Mouse (Mus musculus) embryonic stem cell, embryonic (primary cell): ENCODE results near the gene Nop9.

Experiments
- CTCF ChIA-PET, 4 experiments: fragments of 300-600 bp in 2 of 4; fragments of 350-600 bp in 2 of 4; sonication (Branson Sonifier 250); formaldehyde crosslinking; loops; one replicate each; lab custom pipeline; 2022; ENCODE audit warnings: inconsistent platforms in 2 of 4; lab: Charles Lee
- POLR2A ChIA-PET, 4 experiments: fragments of 300-600 bp in 2 of 4; fragments of 350-600 bp in 2 of 4; sonication (Branson Sonifier 250); formaldehyde crosslinking; loops; one replicate each; lab custom pipeline; 2022; ENCODE audit warnings: antibody characterized with exemption in 4 of 4, inconsistent platforms in 1 of 4; lab: Charles Lee

Gene Nop9

GRCm38 (mm10) chr14:55777176-55777575 is 31.7 kb downstream of the Nop9 start:
- CTCF ChIA-PET, result interaction anchor here in 2 of 4 experiments (0.6 to 1.6 kb wide), 7 partner anchors 15 to 696 kb away, joined by 3 to 5 read pairs (median 4); no protein-coding TSS in a partner anchor
- POLR2A ChIA-PET, result interaction anchor here in 2 of 4 experiments (0.6 to 1.2 kb wide), 5 partner anchors 17 to 143 kb away, joined by 3 to 6 read pairs (median 3); partner anchors contain the start of gene Mdp1 (in 1 of the 2)

DNA sequence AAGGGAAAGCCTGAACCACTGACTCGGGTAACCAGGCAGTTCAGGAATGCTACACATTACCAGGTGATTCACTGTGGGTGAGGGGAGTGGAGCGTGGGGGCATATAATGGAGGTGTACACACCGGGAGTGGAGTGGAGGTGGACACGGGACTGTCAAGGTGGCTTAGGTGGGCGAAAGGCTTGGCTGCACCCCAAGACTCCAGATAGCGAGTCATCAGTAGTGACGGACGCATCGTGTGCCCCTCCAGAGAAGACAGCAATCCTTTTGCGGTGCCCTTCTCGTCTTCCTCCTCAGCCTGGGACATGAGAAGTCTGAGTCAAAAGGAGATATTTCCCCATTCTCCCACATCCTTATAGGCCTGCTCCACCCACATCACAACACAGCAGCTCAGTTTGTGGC is 32.3 kb downstream of the Nop9 start:
- ChIA-PET POLR2A (interaction anchor here in 2 of 4 experiments (0.6 to 3.8 kb wide), 6 partner anchors 8 to 1917 kb away, joined by 3 to 12 read pairs (median 3); partner anchors contain the start of genes Psme2 (in 1 of the 2) and Rnf31 (in 1 of the 2)), CTCF (interaction anchor here in 2 of 4 experiments (0.9 to 1.6 kb wide), 6 partner anchors 10 to 106 kb away, joined by 3 to 5 read pairs (median 4); partner anchors contain the start of genes Dhrs1 (in 1 of the 2), Nop9 (in 1 of the 2) and Ripk3 (in 1 of the 2))

DNA sequence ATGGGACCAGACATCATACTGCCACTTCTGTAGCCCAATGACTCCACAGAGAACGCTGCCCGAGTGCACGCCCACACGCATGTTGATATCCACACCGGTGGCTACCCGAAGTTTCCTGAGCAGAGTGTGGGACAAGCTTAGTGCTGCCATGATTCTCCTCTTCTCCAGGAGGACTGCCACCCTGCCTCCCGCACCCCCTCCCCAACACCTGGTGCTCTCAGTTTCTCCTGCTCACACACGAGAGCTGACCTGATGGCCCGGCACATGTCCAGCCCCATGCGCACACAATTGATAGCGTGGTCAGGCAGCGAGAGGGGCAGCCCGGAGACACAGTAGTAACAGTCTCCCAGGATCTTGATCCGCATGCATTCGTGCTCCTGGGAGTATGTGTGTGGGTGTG is 33.2 kb downstream of the Nop9 start:
- POLR2A ChIA-PET, result interaction anchor here in 3 of 4 experiments (0.6 to 3.8 kb wide), 8 partner anchors 9 to 1918 kb away, joined by 3 to 12 read pairs (median 4); partner anchors contain the start of genes Ltb4r2 (in 1 of the 3), Psme2 (in 1 of the 3), Rabggta (in 1 of the 3) and Rnf31 (in 1 of the 3)
- CTCF ChIA-PET, result interaction anchor here (0.6 to 1.5 kb wide), 9 partner anchors 9 to 511 kb away, joined by 3 to 5 read pairs (median 3); partner anchors contain the start of genes Ripk3 (in 2 of the 4), Dhrs1 (in 1 of the 4), Gmpr2 (in 1 of the 4) and Ltb4r2 (in 1 of the 4)

DNA sequence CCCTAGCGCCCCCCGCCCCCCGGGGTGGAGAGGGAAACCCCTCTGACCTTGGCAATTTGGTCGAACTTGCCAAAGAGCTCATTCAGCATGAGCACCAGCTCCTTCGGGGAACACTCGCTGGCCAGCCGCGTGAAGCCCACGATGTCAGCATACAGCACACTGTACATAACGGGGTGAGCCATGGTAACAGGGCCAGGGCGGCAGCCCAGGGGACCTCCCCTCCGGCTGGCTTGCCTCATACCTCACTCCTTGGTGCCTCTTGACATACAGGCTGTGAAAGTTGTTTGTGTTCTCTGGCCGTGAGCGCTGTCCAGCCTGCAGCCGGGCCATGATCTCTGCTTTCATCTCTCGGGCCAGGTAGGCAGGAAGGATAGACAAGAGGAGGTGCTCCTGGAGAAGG is 34.2 kb downstream of the Nop9 start:
- CTCF ChIA-PET, result interaction anchor here (0.6 to 2.1 kb wide), 11 partner anchors 8 to 119 kb away, joined by 3 to 9 read pairs (median 4); partner anchors contain the start of genes Gmpr2 (in 1 of the 4), Mdp1 (in 1 of the 4), Nedd8 (in 1 of the 4) and Ripk3 (in 1 of the 4)
- POLR2A ChIA-PET, result interaction anchor here in 3 of 4 experiments (0.9 to 3.8 kb wide), 11 partner anchors 8 to 107 kb away, joined by 3 to 12 read pairs (median 4); partner anchors contain the start of genes Gmpr2 (in 1 of the 3), Ltb4r2 (in 1 of the 3), Nedd8 (in 1 of the 3) and Rabggta (in 1 of the 3)

DNA sequence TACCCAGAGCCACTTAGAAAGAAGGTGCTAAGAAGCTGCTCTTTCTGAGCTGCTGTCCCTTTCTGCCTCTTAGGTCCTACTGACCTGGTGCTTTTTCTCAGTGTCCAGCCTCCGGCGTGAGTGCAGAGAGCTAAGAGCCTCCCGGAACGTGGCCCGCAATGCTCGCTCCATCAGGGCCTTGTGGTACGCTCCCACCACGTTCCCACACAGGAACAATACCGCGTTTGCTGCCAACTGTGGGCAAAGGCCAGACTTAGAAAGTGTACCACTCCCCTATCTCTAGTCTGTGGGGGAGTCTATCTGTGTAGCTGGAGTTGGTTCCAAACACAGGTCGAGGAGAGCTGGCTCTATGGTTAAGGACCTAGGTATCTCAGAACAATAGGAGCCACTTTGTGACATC is 35.2 kb downstream of the Nop9 start:
- POLR2A ChIA-PET, result interaction anchor here in 2 of 4 experiments (1.0 to 3.8 kb wide), 11 partner anchors 9 to 229 kb away, joined by 3 to 12 read pairs (median 3); partner anchors contain the start of genes Gmpr2 (in 1 of the 2), Nedd8 (in 1 of the 2) and Rabggta (in 1 of the 2)
- CTCF ChIA-PET, result interaction anchor here in 2 of 4 experiments (0.8 to 2.3 kb wide), 24 partner anchors 8 to 534 kb away, joined by 3 to 14 read pairs (median 4); partner anchors contain the start of genes Ltb4r2 (in 2 of the 2), Mdp1 (in 1 of the 2) and Nfatc4 (in 1 of the 2)

- CTCF ChIA-PET, result interaction anchor here in 3 of 4 experiments (0.6 to 2.3 kb wide), 35 partner anchors 9 to 284 kb away, joined by 3 to 14 read pairs (median 3); partner anchors contain the start of genes Ltb4r2 (in 2 of the 3), Nfatc4 (in 1 of the 3), Psme2 (in 1 of the 3) and Rnf31 (in 1 of the 3)
- POLR2A ChIA-PET, result interaction anchor here in 2 of 4 experiments (0.9 to 3.8 kb wide), 12 partner anchors 10 to 230 kb away, joined by 3 to 12 read pairs (median 4); partner anchors contain the start of genes Gmpr2 (in 1 of the 2), Nedd8 (in 1 of the 2), Rabggta (in 1 of the 2) and Sdr39u1 (in 1 of the 2)
Measured at GRCm38 (mm10) chr14:55781310-55781709, 35.8 kb downstream of the Nop9 start.

GRCm38 (mm10) chr14:55782361-55782960 is 37.0 kb downstream of the Nop9 start:
- POLR2A ChIA-PET, result interaction anchor here in 3 of 4 experiments (0.7 to 1.8 kb wide), 8 partner anchors 29 to 222 kb away, joined by 3 to 5 read pairs (median 4); partner anchors contain the start of genes A730061H03Rik (in 1 of the 3), Rabggta (in 1 of the 3) and Sdr39u1 (in 1 of the 3)
- CTCF ChIA-PET, result interaction anchor here in 2 of 4 experiments (1.0 to 2.3 kb wide), 10 partner anchors 14 to 285 kb away, joined by 3 to 14 read pairs (median 4); partner anchors contain the start of gene Ltb4r2 (in 1 of the 2)

- ChIA-PET POLR2A (interaction anchor here in 2 of 4 experiments (0.5 to 1.8 kb wide), 8 partner anchors 52 to 1332 kb away, joined by 3 to 5 read pairs (median 3); partner anchors contain the start of genes A730061H03Rik (in 1 of the 2), Khnyn (in 1 of the 2), Rabggta (in 1 of the 2) and Thtpa (in 1 of the 2)), CTCF (interaction anchor here in 3 of 4 experiments (0.5 to 1.9 kb wide), 13 partner anchors 13 to 351 kb away, joined by 3 to 5 read pairs (median 3); partner anchors contain the start of genes A730061H03Rik (in 1 of the 3), Dhrs4 (in 1 of the 3), Gmpr2 (in 1 of the 3) and Nedd8 (in 1 of the 3))
Measured at GRCm38 (mm10) chr14:55783171-55783957, 37.9 kb downstream of the Nop9 start.

- ChIA-PET POLR2A (interaction anchor here in 2 of 4 experiments (0.6 to 1.8 kb wide), 6 partner anchors 52 to 690 kb away, joined by 3 to 5 read pairs (median 3); partner anchors contain the start of genes A730061H03Rik (in 1 of the 2), Rabggta (in 1 of the 2) and Thtpa (in 1 of the 2)), CTCF (interaction anchor here in 3 of 4 experiments (0.8 to 1.9 kb wide), 12 partner anchors 13 to 287 kb away, joined by 3 to 5 read pairs (median 3); partner anchors contain the start of genes A730061H03Rik (in 1 of the 3), Gmpr2 (in 1 of the 3), Nedd8 (in 1 of the 3) and Nynrin (in 1 of the 3))
Measured at GRCm38 (mm10) chr14:55783958-55784235, 38.4 kb downstream of the Nop9 start, which contains the start of gene Adcy4. Adcy4 (minus strand) TSS chr14:55784095.

DNA sequence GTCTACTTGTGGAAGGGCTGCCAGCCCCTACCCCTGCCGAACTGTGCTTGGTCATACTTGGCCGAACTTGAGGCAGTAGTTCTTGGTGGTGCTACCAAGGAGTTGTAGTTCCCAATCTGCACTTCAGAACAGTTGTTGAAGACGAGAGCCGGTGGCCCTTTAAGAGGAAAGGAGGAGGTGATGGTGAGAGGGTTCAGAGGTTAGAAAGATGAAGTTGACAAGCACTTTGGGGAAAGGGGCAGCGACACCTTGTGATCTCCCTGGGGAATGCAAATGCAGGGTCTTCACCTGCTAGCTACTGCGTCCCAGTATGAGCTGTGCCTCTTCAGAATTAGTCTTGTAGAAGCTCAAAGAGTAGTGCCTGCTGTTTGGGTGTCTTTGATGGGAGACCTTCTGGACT is 39.7 kb downstream of the Nop9 start:
- POLR2A ChIA-PET, result interaction anchor here in 2 of 4 experiments (0.6 to 2.3 kb wide), 6 partner anchors 17 to 344 kb away, joined by 3 to 7 read pairs (median 4); partner anchors contain the start of genes A730061H03Rik (in 1 of the 2) and Dcaf11 (in 1 of the 2)
- CTCF ChIA-PET, result interaction anchor here in 3 of 4 experiments (0.6 to 1.3 kb wide), 8 partner anchors 38 to 926 kb away, joined by 3 to 6 read pairs (median 4); partner anchors contain the start of gene Tinf2 (in 1 of the 3)

DNA sequence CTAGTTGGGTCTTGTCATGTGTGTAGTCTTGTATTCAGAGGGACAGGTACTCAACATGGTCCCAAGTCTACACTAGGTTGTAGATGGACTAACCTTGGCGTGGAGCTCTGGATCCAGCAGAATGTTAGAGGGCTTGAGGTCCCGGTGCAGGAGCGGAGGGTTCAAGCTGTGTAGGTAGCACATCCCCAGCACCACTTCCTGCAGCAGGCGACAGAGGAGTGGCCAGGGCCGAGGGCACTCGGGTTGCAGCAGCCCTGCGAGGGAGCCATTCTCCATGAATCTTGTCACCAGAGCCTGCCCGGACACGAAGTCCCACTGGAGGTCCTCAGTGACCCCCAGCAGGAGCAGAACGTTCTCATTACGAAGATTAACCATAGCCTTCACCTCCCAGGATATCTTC is 42.2 kb downstream of the Nop9 start:
- CTCF ChIA-PET, result interaction anchor here in 3 of 4 experiments (0.9 to 2.1 kb wide), 17 partner anchors 9 to 763 kb away, joined by 3 to 10 read pairs (median 4); partner anchors contain the start of genes Gmpr2 (in 1 of the 3) and Nedd8 (in 1 of the 3)
- POLR2A ChIA-PET, result interaction anchor here (0.9 to 1.9 kb wide), 25 partner anchors 9 to 228 kb away, joined by 3 to 6 read pairs (median 4); partner anchors contain the start of genes Gmpr2 (in 2 of the 4), Ltb4r2 (in 2 of the 4), Nedd8 (in 2 of the 4) and Nfatc4 (in 2 of the 4)

- POLR2A ChIA-PET, result interaction anchor here (0.6 to 1.9 kb wide), 27 partner anchors 9 to 228 kb away, joined by 3 to 6 read pairs (median 4); partner anchors contain the start of genes Gmpr2 (in 2 of the 4), Ltb4r2 (in 2 of the 4), Nedd8 (in 2 of the 4) and Nfatc4 (in 2 of the 4)
- CTCF ChIA-PET, result interaction anchor here in 3 of 4 experiments (0.5 to 2.1 kb wide), 23 partner anchors 9 to 764 kb away, joined by 3 to 10 read pairs (median 3); partner anchors contain the start of genes Gmpr2 (in 1 of the 3), Nedd8 (in 1 of the 3), Nynrin (in 1 of the 3) and Tinf2 (in 1 of the 3)
Measured at GRCm38 (mm10) chr14:55788256-55789050, 43.0 kb downstream of the Nop9 start, which contains the start of gene Ripk3. Ripk3 (minus strand) TSS chr14:55788865.

DNA sequence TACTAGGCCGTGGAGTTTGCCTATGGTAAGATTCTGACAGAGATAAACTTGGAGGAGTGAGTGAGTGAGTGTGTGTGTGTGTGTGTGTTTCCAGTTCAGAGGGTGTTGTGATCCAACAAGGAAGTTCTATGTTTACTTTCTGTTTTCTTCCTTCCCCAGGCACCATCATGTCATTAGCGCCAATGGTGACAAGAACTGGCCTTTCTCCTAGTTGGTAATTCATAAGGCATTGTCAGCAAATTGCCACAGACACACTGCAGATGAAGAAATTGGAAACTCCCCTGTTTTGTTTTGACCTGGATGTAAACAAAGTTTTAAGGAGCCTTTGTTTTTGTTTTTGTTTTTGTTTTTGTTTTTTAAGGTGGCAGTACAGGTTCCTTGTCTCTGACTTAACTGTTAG is 48.0 kb downstream of the Nop9 start:
- CTCF ChIA-PET, result no interaction called here

GRCm38 (mm10) chr14:55793946-55794345 is 48.5 kb downstream of the Nop9 start:
- ChIA-PET POLR2A (interaction anchor here in 1 of 4 experiments (1.4 kb wide), 1 partner anchor 112 kb away, joined by 3 read pairs; no protein-coding TSS in a partner anchor), CTCF (no interaction called here)

More for the DNA sequence above, 48.0 kb downstream of the Nop9 start:
- POLR2A ChIA-PET, result interaction anchor here in 1 of 4 experiments (1.4 kb wide), 1 partner anchor 113 kb away, joined by 3 read pairs; no protein-coding TSS in a partner anchor
